Mouse (Mus musculus) forelimb bud, embryonic 11.5 days (tissue): ENCODE data around the gene Olfr772.
"Not testable (repeated sequence)": the region's sequence is repeated elsewhere in the genome, so short reads cannot be mapped to it uniquely, and the experiment has no call there.

Source experiments
- DNase-seq: peaks from one replicate; pipeline ENCODE4 v3.0.0-alpha.2; 2012; ENCODE audit warnings: low read depth, low spot score

Gene Olfr772

DNA sequence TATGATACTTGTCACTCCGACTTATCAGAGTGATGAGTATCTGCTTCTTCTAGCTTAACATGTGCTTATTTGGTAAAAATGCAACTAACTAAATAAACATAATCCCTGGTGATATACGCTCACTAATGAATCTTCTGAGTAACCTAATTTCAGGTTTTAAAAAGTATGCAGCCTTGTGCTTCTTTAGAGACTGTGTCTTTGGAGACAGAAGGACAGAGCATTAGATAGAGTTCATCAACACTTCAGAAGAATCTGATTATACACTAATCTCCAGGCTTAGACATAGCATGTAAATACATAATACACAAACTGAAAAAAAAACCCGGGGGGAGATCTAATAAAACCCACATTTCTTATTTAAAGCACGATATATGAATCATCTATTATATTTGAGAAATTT is at the start of gene Olfr772:
Olfr772 (minus strand) TSS at position 101 of the 400 bp plus-strand sequence.
- DNase-seq: not testable (repeated sequence)

DNA sequence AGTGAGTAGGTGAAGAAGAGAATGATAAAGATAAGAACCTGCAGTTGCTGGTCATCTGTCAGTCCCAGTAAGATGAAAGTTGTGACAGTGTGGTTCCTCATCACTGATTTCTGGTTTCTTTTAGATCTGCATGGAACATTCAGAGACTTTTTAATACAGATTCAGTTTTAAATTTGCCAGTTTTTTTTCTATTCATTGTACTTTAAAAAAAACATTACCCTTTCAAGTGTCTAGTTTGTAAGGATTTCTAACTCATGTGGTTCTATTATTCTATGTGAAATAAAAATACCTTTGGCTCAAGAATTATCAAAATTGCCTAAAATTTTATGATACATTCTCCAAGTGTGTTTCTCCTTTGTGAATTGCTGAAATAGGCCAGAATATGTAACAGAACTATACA is 9.6 kb upstream of the Olfr772 start, which contains the start of gene Olfr773:
Olfr773 (minus strand) TSS at position 101 of the 400 bp plus-strand sequence.
- DNase-seq: not testable (repeated sequence)

DNA sequence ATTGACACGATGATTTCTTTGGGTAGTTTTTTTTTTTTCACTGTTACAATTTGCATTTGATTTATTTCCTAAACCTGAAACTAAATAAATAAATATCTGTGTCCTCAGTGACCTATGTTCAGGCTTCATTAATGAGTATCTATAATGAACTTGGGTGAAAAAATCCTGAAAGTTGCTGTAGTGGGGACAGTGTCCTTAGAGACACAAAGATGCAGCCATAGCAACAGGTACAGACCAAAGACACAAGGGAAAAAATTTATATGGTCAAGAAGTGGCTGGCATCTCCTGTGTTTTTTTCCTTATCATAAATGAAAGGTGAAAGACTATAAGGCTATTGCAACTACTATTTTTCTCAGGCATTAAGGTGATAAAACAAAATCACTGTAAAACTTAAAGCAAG is 13.1 kb downstream of the Olfr772 start, which contains the start of gene Olfr771:
Olfr771 (minus strand) TSS at position 101 of the 400 bp plus-strand sequence.
- DNase-seq: no peak

DNA sequence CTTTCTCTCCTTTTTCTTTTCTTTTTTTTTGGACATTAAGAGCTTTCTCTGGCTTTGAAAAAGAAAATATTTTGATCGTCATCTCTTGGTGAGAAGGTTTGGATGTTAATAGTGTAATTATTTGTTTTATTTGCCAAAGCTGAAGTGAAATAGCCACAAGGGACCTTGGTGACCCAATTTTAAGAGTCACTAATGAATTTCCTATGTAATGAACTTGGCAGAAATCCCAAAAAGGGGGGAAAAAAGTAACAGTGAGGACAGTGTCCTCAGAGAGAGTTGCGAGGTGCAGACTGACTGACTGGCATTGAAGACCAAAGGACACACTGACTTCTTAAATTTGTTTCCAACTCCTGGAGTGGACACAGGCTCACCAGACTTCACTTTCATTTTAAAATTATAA is 38.8 kb downstream of the Olfr772 start, which contains the start of gene Olfr770:
Olfr770 (minus strand) TSS at position 101 of the 400 bp plus-strand sequence.
- DNase-seq: no peak
